31 mouse cellular contexts compared by ENCODE assay signal in the genomic region with DNA sequence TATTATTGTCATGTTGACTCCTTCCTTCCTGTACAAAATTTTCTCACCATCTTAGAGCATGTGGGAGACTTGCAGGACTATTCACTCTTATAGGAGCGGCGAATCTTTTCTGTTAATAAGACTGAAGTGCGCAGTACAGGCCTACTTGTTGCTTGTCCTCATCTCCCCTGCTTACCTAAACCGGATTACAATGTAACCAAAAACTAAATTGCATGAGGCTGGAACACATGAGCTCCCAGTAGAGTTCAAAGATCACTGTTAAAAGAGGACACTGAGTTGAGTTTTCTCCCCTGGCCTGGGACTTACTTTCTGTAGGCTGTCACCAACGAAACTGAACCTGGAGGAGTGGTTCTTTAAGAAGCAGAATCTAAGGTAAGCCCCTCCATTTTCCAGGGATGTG. TPM values are rescaled to one million over a fixed set of nuclear protein-coding genes. Genes with fewer than 3 reads are reported as not detected.
DNase-seq lines count a peak whose midpoint lies in the region; ATAC-seq and TF ChIP-seq lines count a peak whose summit lies in the region.
"Had no signal": no experiment of that assay in that cellular context is flagged by ENCODE, and none has a peak within 500 bp of the region (broad histone marks: within the 10 kb centered on the region; RNA-seq: fewer than 3 reads in every experiment).

No protein-coding gene starts in this region.

- H3K9ac ChIP-seq in kidney, embryonic 15.5 days, result no peak overlapping the region
- peak overlapping the region; percentile 47; the same call in 1 of the 2 replicates for H3K9ac ChIP-seq in liver, postnatal 0 days (replicated peaks)
- H3K9ac ChIP-seq in forebrain, postnatal 0 days, result no peak overlapping the region
- no peak overlapping the region for H3K9ac ChIP-seq in midbrain, embryonic 13.5 days (replicated peaks)
- H3K9ac ChIP-seq: embryonic facial prominence, embryonic 13.5 days; forebrain, embryonic 15.5 days; heart, embryonic 13.5 days; hindbrain, embryonic 15.5 days; limb, embryonic 15.5 days; lung, embryonic 15.5 days; neural tube, embryonic 12.5 days had no signal

- H3K36me3 ChIP-seq in kidney, adult 2 months (ENCODE audit: control insufficient read depth, insufficient read depth, low read length), result no peaks in the 10 kb centered on the region
- no peaks in the 10 kb centered on the region for H3K36me3 ChIP-seq in kidney, embryonic 15.5 days
- no peaks in the 10 kb centered on the region for H3K36me3 ChIP-seq in liver, postnatal 0 days (replicated peaks; ENCODE audit: insufficient read depth, low read length)
- no peaks in the 10 kb centered on the region for H3K36me3 ChIP-seq in forebrain, postnatal 0 days (ENCODE audit: insufficient read depth)
- no peaks in the 10 kb centered on the region for H3K36me3 ChIP-seq in midbrain, embryonic 13.5 days
- H3K36me3 ChIP-seq: embryonic facial prominence, embryonic 13.5 days; forebrain, embryonic 10.5 days; forebrain, embryonic 15.5 days; G1E; heart, embryonic 13.5 days; hindbrain, embryonic 10.5 days; hindbrain, embryonic 15.5 days; limb, embryonic 10.5 days; limb, embryonic 15.5 days; lung, embryonic 15.5 days; midbrain, embryonic 10.5 days; neural tube, embryonic 12.5 days had no signal

- H3K4me2 ChIP-seq in kidney, embryonic 15.5 days, result no peak overlapping the region
- H3K4me2 ChIP-seq in liver, postnatal 0 days (ENCODE audit: low read depth, low read length), result peak overlapping the region; percentile 60
- H3K4me2 ChIP-seq in forebrain, postnatal 0 days (ENCODE audit: low read depth), result no peak overlapping the region
- no peak overlapping the region for H3K4me2 ChIP-seq in midbrain, embryonic 13.5 days (replicated peaks)
- H3K4me2 ChIP-seq: embryonic facial prominence, embryonic 13.5 days; forebrain, embryonic 15.5 days; heart, embryonic 13.5 days; hindbrain, embryonic 15.5 days; limb, embryonic 15.5 days; lung, embryonic 15.5 days; neural tube, embryonic 12.5 days had no signal

- DNase-seq in kidney, adult 2 months, result peak; percentile 87
- no peak for DNase-seq in kidney, postnatal 4 days
- DNase-seq in kidney, postnatal 25 days, result peak; percentile 33 to 44
- DNase-seq in liver, postnatal 0 days, result no peak
- DNase-seq in forebrain, postnatal 0 days, result no peak
- DNase-seq: adrenal gland, postnatal 10 days; cerebellum, adult 11 months; cerebellum, adult 9-10 months; gastrocnemius, postnatal 10 days; heart, postnatal 10 days; layer of hippocampus, postnatal 36 days; right cerebral cortex, adult 18-20 months; thymus, adult 18-20 months; thymus, postnatal 36 days had no signal

- no peak for TF ChIP-seq POLR2A in kidney, adult 2 months (IDR thresholded peaks at IDR 0.05; ENCODE audit: low read depth, low read length)

- ATAC-seq in kidney, embryonic 15.5 days (replicated peaks; ENCODE audit: low FRiP score), result peak; percentile 69; the same call in 1 of the 2 replicates
- ATAC-seq in liver, postnatal 0 days, result peak; percentile 75
- no peak for ATAC-seq in forebrain, postnatal 0 days
- ATAC-seq in midbrain, embryonic 13.5 days, result no peak
- ATAC-seq: forebrain, embryonic 15.5 days; inflammation-experienced regulatory T-cells, adult 6 months had no signal

- peaks cover 6% of the 10 kb centered on the region; the same call in 1 of the 2 replicates for H3K4me1 ChIP-seq in kidney, adult 2 months (ENCODE audit: control insufficient read depth, insufficient read depth, low read length)
- no peaks in the 10 kb centered on the region for H3K4me1 ChIP-seq in kidney, embryonic 15.5 days
- peaks cover 8% of the 10 kb centered on the region for H3K4me1 ChIP-seq in liver, postnatal 0 days (ENCODE audit: insufficient read depth)
- H3K4me1 ChIP-seq in forebrain, postnatal 0 days (ENCODE audit: insufficient read depth), result no peaks in the 10 kb centered on the region
- no peaks in the 10 kb centered on the region for H3K4me1 ChIP-seq in midbrain, embryonic 13.5 days (replicated peaks)
- H3K4me1 ChIP-seq: embryonic facial prominence, embryonic 13.5 days; forebrain, embryonic 10.5 days; forebrain, embryonic 15.5 days; heart, embryonic 13.5 days; hindbrain, embryonic 15.5 days; limb, embryonic 10.5 days; limb, embryonic 15.5 days; lung, embryonic 15.5 days; midbrain, embryonic 10.5 days; neural tube, embryonic 12.5 days had no signal

- H3K27me3 ChIP-seq in kidney, adult 2 months (replicated peaks; ENCODE audit: control insufficient read depth, insufficient read depth, low read length), result no peaks in the 10 kb centered on the region
- no peaks in the 10 kb centered on the region for H3K27me3 ChIP-seq in kidney, embryonic 15.5 days
- H3K27me3 ChIP-seq in liver, postnatal 0 days (ENCODE audit: insufficient read depth, low read length), result no peaks in the 10 kb centered on the region
- no peaks in the 10 kb centered on the region for H3K27me3 ChIP-seq in forebrain, postnatal 0 days (ENCODE audit: insufficient read depth, low read length)
- H3K27me3 ChIP-seq in midbrain, embryonic 13.5 days, result no peaks in the 10 kb centered on the region
- H3K27me3 ChIP-seq: embryonic facial prominence, embryonic 13.5 days; forebrain, embryonic 15.5 days; heart, embryonic 13.5 days; hindbrain, embryonic 15.5 days; limb, embryonic 15.5 days; lung, embryonic 15.5 days; neural tube, embryonic 12.5 days had no signal

- peak overlapping the region; percentile 64 for H3K4me3 ChIP-seq in kidney, adult 2 months (ENCODE audit: insufficient read depth, low read depth, low read length)
- H3K4me3 ChIP-seq in kidney, embryonic 15.5 days (replicated peaks), result no peak overlapping the region
- H3K4me3 ChIP-seq in liver, postnatal 0 days (ENCODE audit: low read depth, low read length), result peak overlapping the region; percentile 39
- H3K4me3 ChIP-seq in forebrain, postnatal 0 days (ENCODE audit: low read depth, low read length), result no peak overlapping the region
- H3K4me3 ChIP-seq in midbrain, embryonic 13.5 days (replicated peaks), result no peak overlapping the region
- H3K4me3 ChIP-seq: embryonic facial prominence, embryonic 13.5 days; forebrain, embryonic 10.5 days; forebrain, embryonic 15.5 days; heart, embryonic 13.5 days; hindbrain, embryonic 10.5 days; hindbrain, embryonic 15.5 days; limb, embryonic 10.5 days; limb, embryonic 15.5 days; lung, embryonic 15.5 days; midbrain, embryonic 10.5 days; myocyte; neural tube, embryonic 12.5 days had no signal

- no peaks in the 10 kb centered on the region for H3K9me3 ChIP-seq in kidney, embryonic 15.5 days (replicated peaks)
- no peaks in the 10 kb centered on the region for H3K9me3 ChIP-seq in liver, postnatal 0 days (ENCODE audit: low read length)
- no peaks in the 10 kb centered on the region for H3K9me3 ChIP-seq in forebrain, postnatal 0 days (ENCODE audit: low read length)
- no peaks in the 10 kb centered on the region for H3K9me3 ChIP-seq in midbrain, embryonic 13.5 days
- H3K9me3 ChIP-seq: embryonic facial prominence, embryonic 13.5 days; forebrain, embryonic 10.5 days; forebrain, embryonic 15.5 days; G1E; hindbrain, embryonic 10.5 days; hindbrain, embryonic 15.5 days; limb, embryonic 10.5 days; limb, embryonic 15.5 days; lung, embryonic 15.5 days; midbrain, embryonic 10.5 days; neural tube, embryonic 12.5 days had no signal

- WGBS in kidney, adult 2 months, result 59% methylated on average over 5 of the region's 5 CpGs
- WGBS in kidney, embryonic 15.5 days, result 83% methylated on average over 5 of the region's 5 CpGs
- 64% methylated on average over 5 of the region's 5 CpGs for WGBS in liver, postnatal 0 days (ENCODE audit: insufficient replicate concordance)
- 92% methylated on average over 5 of the region's 5 CpGs for WGBS in forebrain, postnatal 0 days
- WGBS in midbrain, embryonic 13.5 days, result 87% methylated on average over 5 of the region's 5 CpGs

- TF ChIP-seq CTCF in kidney, adult 2 months (conservative IDR thresholded peaks at IDR 0.05; ENCODE audit: insufficient read depth, insufficient read length, low read depth, low read length), result no peak
- no peak for TF ChIP-seq CTCF in liver, postnatal 0 days (IDR thresholded peaks at IDR 0.05; ENCODE audit: low read depth)
- no peak for TF ChIP-seq CTCF in forebrain, postnatal 0 days (IDR thresholded peaks at IDR 0.05; ENCODE audit: low read depth)

- peak overlapping the region; percentile 96 for H3K27ac ChIP-seq in kidney, adult 2 months (ENCODE audit: insufficient read depth, low read depth, low read length)
- H3K27ac ChIP-seq in kidney, embryonic 15.5 days, result no peak overlapping the region
- H3K27ac ChIP-seq in liver, postnatal 0 days (ENCODE audit: low read depth), result peak overlapping the region; percentile 66
- no peak overlapping the region for H3K27ac ChIP-seq in forebrain, postnatal 0 days (ENCODE audit: low read depth, low read length)
- no peak overlapping the region for H3K27ac ChIP-seq in midbrain, embryonic 13.5 days
- H3K27ac ChIP-seq: embryonic facial prominence, embryonic 13.5 days; forebrain, embryonic 10.5 days; forebrain, embryonic 15.5 days; heart, embryonic 13.5 days; hindbrain, embryonic 10.5 days; hindbrain, embryonic 15.5 days; limb, embryonic 10.5 days; limb, embryonic 15.5 days; lung, embryonic 15.5 days; midbrain, embryonic 10.5 days; neural tube, embryonic 12.5 days; stomach, postnatal 0 days had no signal

- no peak for TF ChIP-seq EP300 in liver, postnatal 0 days (IDR thresholded peaks at IDR 0.05; ENCODE audit: low read depth)

RNA-seq across cellular contexts. Expression of a gene that starts 21.9 kb away (rescaled TPM):
- polyA plus RNA-seq in kidney, adult 2 months (2012; rRNA removed), result 189 and 215 TPM in 2 replicates
- polyA plus RNA-seq in kidney, embryonic 15.5 days (2015; fragmentation: Nextera tagmentation; extraction: Ambion mirVana), result 25.4 and 30.0 TPM in 2 replicates
- 45.4 and 53.0 TPM in 2 replicates for polyA plus RNA-seq in liver, postnatal 0 days (2015; fragmentation: Nextera tagmentation; extraction: Ambion mirVana)
- total RNA-seq in forebrain, postnatal 0 days (2014; rRNA removed), result 4.3 and 4.8 TPM in 2 replicates
- 4.1 and 4.9 TPM in 2 replicates for polyA plus RNA-seq in forebrain, postnatal 0 days (2015; fragmentation: Nextera tagmentation; extraction: Ambion mirVana)
- polyA plus RNA-seq in midbrain, embryonic 13.5 days (2015; fragmentation: Nextera tagmentation; extraction: Ambion mirVana), result 7.5 and 9.2 TPM in 2 replicates
- total RNA-seq: G1E had no signal
- polyA plus RNA-seq: G1E had no signal

Comparison
In these comparisons a context has a peak if more than half of its experiments do, and no peak if none do; other contexts are left out.
1. DNase-seq: peak in kidney, adult 2 months (single experiment) and kidney, postnatal 25 days (2 of 2); none in kidney, postnatal 4 days (0 of 2), liver, postnatal 0 days (single experiment) and forebrain, postnatal 0 days (single experiment).
2. H3K27ac ChIP-seq: peak in kidney, adult 2 months (single experiment) and liver, postnatal 0 days (single experiment); none in kidney, embryonic 15.5 days (single experiment), forebrain, postnatal 0 days (single experiment) and midbrain, embryonic 13.5 days (single experiment).
3. H3K4me3 ChIP-seq: peak in kidney, adult 2 months (single experiment) and liver, postnatal 0 days (single experiment); none in kidney, embryonic 15.5 days (single experiment), forebrain, postnatal 0 days (single experiment) and midbrain, embryonic 13.5 days (single experiment).
4. ATAC-seq: peak in kidney, embryonic 15.5 days (single experiment) and liver, postnatal 0 days (single experiment); none in forebrain, postnatal 0 days (single experiment) and midbrain, embryonic 13.5 days (single experiment).